In the genomic region with DNA sequence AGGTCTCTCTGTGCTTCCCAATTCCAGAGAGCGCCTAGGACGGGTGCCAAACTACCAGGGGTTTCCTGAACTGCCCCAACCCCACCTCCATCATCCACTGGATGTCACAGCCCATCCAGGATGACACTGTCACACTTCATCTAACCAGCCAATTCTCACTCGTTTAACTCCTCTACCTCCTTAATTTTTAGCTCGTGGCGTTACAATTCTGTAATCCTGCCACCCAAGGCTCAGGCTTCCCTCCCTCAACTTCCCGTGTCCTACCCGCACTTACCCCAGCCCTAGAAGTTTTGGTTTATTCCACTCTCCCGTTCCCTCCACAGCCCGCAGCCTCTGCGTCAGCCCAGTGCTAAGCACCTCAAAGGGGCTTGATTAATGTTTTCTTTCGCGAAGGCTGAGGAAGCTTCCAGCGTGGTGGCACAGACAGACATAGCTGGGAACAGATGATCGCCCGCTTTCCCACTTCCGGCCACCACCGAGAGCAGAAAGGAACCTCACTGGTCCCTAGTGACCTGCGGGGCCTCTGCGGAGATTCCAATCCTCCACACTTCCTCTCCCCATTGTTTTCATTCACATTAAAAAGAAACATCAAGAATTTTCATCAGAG, we compare ENCODE assay signal across 9 mouse cellular contexts.
DNase-seq lines count a peak whose midpoint lies in the region; ATAC-seq and TF ChIP-seq lines count a peak whose summit lies in the region.
"Had no signal": no experiment of that assay in that cellular context is flagged by ENCODE, and none has a peak within 500 bp of the region (broad histone marks: within the 10 kb centered on the region; RNA-seq: fewer than 3 reads in every experiment).

No protein-coding gene starts in this region.

- peaks cover 18% of the 10 kb centered on the region for H3K4me1 ChIP-seq in heart, embryonic 15.5 days (replicated peaks)
- peaks cover 3% of the 10 kb centered on the region; the same call in 1 of the 2 replicates for H3K4me1 ChIP-seq in liver, embryonic 13.5 days (replicated peaks)

- 52% methylated on average over 19 of the region's 19 CpGs for WGBS in heart, embryonic 15.5 days
- WGBS in liver, embryonic 13.5 days (ENCODE audit: insufficient replicate concordance), result 16% methylated on average over 19 of the region's 19 CpGs

- peak overlapping the region; percentile 64; the same call in 1 of the 2 replicates for H3K27ac ChIP-seq in heart, embryonic 15.5 days
- no peak overlapping the region for H3K27ac ChIP-seq in liver, embryonic 13.5 days

- CTCF ChIA-PET in Patski (lab: Charles Lee), result interaction anchor here (1.3 to 2.3 kb wide), 7 partner anchors 15 to 261 kb away, joined by 3 to 10 read pairs (median 6); no protein-coding TSS in a partner anchor

- peak overlapping the region; percentile 7; the same call in 1 of the 2 replicates for H3K4me3 ChIP-seq in heart, embryonic 15.5 days
- H3K4me3 ChIP-seq in liver, embryonic 13.5 days (replicated peaks), result no peak overlapping the region

- H3K27me3 ChIP-seq in Patski, result no peaks in the 10 kb centered on the region
- H3K27me3 ChIP-seq in heart, embryonic 15.5 days, result no peaks in the 10 kb centered on the region
- H3K27me3 ChIP-seq in liver, embryonic 13.5 days, result no peaks in the 10 kb centered on the region

- peak; percentile 37 for ATAC-seq in Patski
- no peak for ATAC-seq in heart, embryonic 15.5 days (replicated peaks; ENCODE audit: insufficient number of reproducible peaks, insufficient read depth, low FRiP score, low read depth)
- no peak for ATAC-seq in liver, embryonic 13.5 days (ENCODE audit: low read depth)

- in situ Hi-C loops in Patski (cut with MboI; ENCODE audit: low pct_unique_long_range_greater_than_20kb), result loop anchor here (10.0 kb wide), 1 partner anchor 256 kb away; no protein-coding TSS in a partner anchor

- H3K9me3 ChIP-seq in heart, embryonic 15.5 days (replicated peaks), result no peaks in the 10 kb centered on the region
- no peaks in the 10 kb centered on the region for H3K9me3 ChIP-seq in liver, embryonic 13.5 days (replicated peaks)

- H3K36me3 ChIP-seq in heart, embryonic 15.5 days, result no peaks in the 10 kb centered on the region
- no peaks in the 10 kb centered on the region for H3K36me3 ChIP-seq in liver, embryonic 13.5 days

- H3K4me2 ChIP-seq in heart, embryonic 15.5 days, result peak overlapping the region; percentile 44
- H3K4me2 ChIP-seq in liver, embryonic 13.5 days, result peak overlapping the region; percentile 30; the same call in 1 of the 2 replicates

- H3K9ac ChIP-seq in heart, embryonic 15.5 days, result 0 out of 2 replicates have a peak overlapping the region, but pooled peaks have one; percentile 4
- H3K9ac ChIP-seq in liver, embryonic 13.5 days, result no peak overlapping the region

- TF ChIP-seq CTCF in Patski (IDR thresholded peaks at IDR 0.05), result no peak

- intact Hi-C loops in heart, postnatal 25 days (cut with DNase I), result loop anchor here (2.0 kb wide), 1 partner anchor 18 kb away; no protein-coding TSS in a partner anchor

- POLR2A ChIA-PET in Patski (lab: Charles Lee), result interaction anchor here (0.7 to 2.0 kb wide), 3 partner anchors 16 to 260 kb away, joined by 3 to 11 read pairs (median 3); no protein-coding TSS in a partner anchor

- DNase-seq in heart, adult 8-10 months (ENCODE audit: low spot score), result peak; percentile 26
- DNase-seq in heart, postnatal 25 days (ENCODE audit: low spot score), result no peak
- DNase-seq in Patski (ENCODE audit: low read depth, low spot score), result no peak
- no peak for DNase-seq in liver, embryonic 13.5 days
- DNase-seq in spleen, postnatal 10 days (ENCODE audit: low spot score in 2 of 2), result no peak
- DNase-seq in thymus, postnatal 25 days, result no peak
- no peak for DNase-seq in adrenal gland, postnatal 10 days
- DNase-seq: adrenal gland, adult 2 months had no signal
